In the genomic region with DNA sequence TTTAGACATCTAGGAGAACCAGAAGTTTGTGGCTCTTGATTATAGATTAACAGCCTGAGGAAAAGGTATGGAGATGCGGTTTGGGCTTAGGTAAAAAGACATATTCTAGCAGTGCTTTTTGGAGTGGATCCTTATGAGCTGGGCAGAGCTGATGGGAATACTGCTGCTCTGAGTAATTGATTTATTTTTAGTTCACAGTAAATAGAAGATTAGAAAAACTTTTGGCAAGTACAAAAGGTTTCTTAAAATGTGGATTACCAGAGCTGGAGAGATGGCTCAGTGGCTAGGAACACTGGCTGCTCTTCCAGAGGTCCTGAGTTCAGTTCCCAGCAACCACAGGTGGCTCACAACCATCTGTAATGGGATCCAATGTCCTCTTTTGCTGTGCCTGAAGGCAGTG, we compare ENCODE assay signal across 28 mouse cellular contexts. TPM values are rescaled to one million over a fixed set of nuclear protein-coding genes. Genes with fewer than 3 reads are reported as not detected.
DNase-seq lines count a peak whose midpoint lies in the region; ATAC-seq and TF ChIP-seq lines count a peak whose summit lies in the region.
"Had no signal": no experiment of that assay in that cellular context is flagged by ENCODE, and none has a peak within 500 bp of the region (broad histone marks: within the 10 kb centered on the region; RNA-seq: fewer than 3 reads in every experiment).

No protein-coding gene starts in this region.

- H3K36me3 ChIP-seq in heart, embryonic 13.5 days: peaks cover 25% of the 10 kb centered on the region
- peaks cover 12% of the 10 kb centered on the region for H3K36me3 ChIP-seq in heart, embryonic 12.5 days
- H3K36me3 ChIP-seq in liver, postnatal 0 days (replicated peaks; ENCODE audit: insufficient read depth, low read length): no peaks in the 10 kb centered on the region; the same call in 1 of the 2 replicates
- no peaks in the 10 kb centered on the region; the same call in 1 of the 2 replicates for H3K36me3 ChIP-seq in macrophage (ENCODE audit: inconsistent target)
- H3K36me3 ChIP-seq: forebrain, embryonic 15.5 days; hindbrain, embryonic 15.5 days; kidney, embryonic 15.5 days; liver, embryonic 15.5 days; stomach, embryonic 15.5 days had no signal

- DNase-seq in gastrocnemius, adult 2 months: no peak
- no peak for DNase-seq in gastrocnemius, postnatal 4 days (ENCODE audit: low spot score in 2 of 2)
- DNase-seq in liver, postnatal 0 days: no peak
- no peak for DNase-seq in liver
- DNase-seq in kidney, adult 11 months: no peak
- DNase-seq: adrenal gland, postnatal 14 days; cerebellum, adult 18-20 months; cerebellum, postnatal 10 days; gastrocnemius, postnatal 10 days; kidney, adult 18-20 months; kidney, postnatal 25 days; midbrain, embryonic 14.5 days; retina, postnatal 1 day; right cerebral cortex, postnatal 25 days had no signal

- no peak overlapping the region for H3K4me3 ChIP-seq in gastrocnemius, adult 2 months
- no peak overlapping the region for H3K4me3 ChIP-seq in heart, embryonic 13.5 days
- no peak overlapping the region for H3K4me3 ChIP-seq in heart, embryonic 12.5 days
- H3K4me3 ChIP-seq in liver, postnatal 0 days (ENCODE audit: low read depth, low read length): no peak overlapping the region
- no peak overlapping the region for H3K4me3 ChIP-seq in macrophage (ENCODE audit: inconsistent target)
- H3K4me3 ChIP-seq: embryonic facial prominence, embryonic 13.5 days; forebrain, embryonic 10.5 days; forebrain, embryonic 15.5 days; hindbrain, embryonic 10.5 days; hindbrain, embryonic 15.5 days; kidney, embryonic 15.5 days; limb, embryonic 13.5 days; liver, embryonic 15.5 days; stomach, embryonic 15.5 days had no signal

- peaks cover 53% of the 10 kb centered on the region for H3K4me1 ChIP-seq in heart, embryonic 13.5 days
- peaks cover 40% of the 10 kb centered on the region for H3K4me1 ChIP-seq in heart, embryonic 12.5 days (replicated peaks)
- peaks cover 26% of the 10 kb centered on the region for H3K4me1 ChIP-seq in liver, postnatal 0 days (ENCODE audit: insufficient read depth)
- H3K4me1 ChIP-seq: forebrain, embryonic 15.5 days; hindbrain, embryonic 10.5 days; hindbrain, embryonic 15.5 days had no signal

- intact Hi-C loops in gastrocnemius, adult 2 months (cut with DNase I): no loop called here

- H3K4me2 ChIP-seq in heart, embryonic 13.5 days: no peak overlapping the region
- H3K4me2 ChIP-seq in heart, embryonic 12.5 days: no peak overlapping the region
- H3K4me2 ChIP-seq in liver, postnatal 0 days (ENCODE audit: low read depth, low read length): no peak overlapping the region
- H3K4me2 ChIP-seq: embryonic facial prominence, embryonic 13.5 days; forebrain, embryonic 15.5 days; hindbrain, embryonic 15.5 days; kidney, embryonic 15.5 days; limb, embryonic 13.5 days; liver, embryonic 15.5 days; stomach, embryonic 15.5 days had no signal

- TF ChIP-seq EP300 in liver, postnatal 0 days (IDR thresholded peaks at IDR 0.05; ENCODE audit: low read depth): no peak

- no peaks in the 10 kb centered on the region for H3K27me3 ChIP-seq in heart, embryonic 13.5 days (replicated peaks)
- H3K27me3 ChIP-seq in heart, embryonic 12.5 days (replicated peaks): no peaks in the 10 kb centered on the region
- H3K27me3 ChIP-seq in liver, postnatal 0 days (ENCODE audit: insufficient read depth, low read length): no peaks in the 10 kb centered on the region
- H3K27me3 ChIP-seq: embryonic facial prominence, embryonic 13.5 days; forebrain, embryonic 15.5 days; hindbrain, embryonic 15.5 days; kidney, embryonic 15.5 days; limb, embryonic 13.5 days; liver, embryonic 15.5 days; stomach, embryonic 15.5 days had no signal

- peaks cover 82% of the 10 kb centered on the region for H3K79me2 ChIP-seq in macrophage (ENCODE audit: inconsistent target)

- H3K9ac ChIP-seq in heart, embryonic 13.5 days: no peak overlapping the region
- H3K9ac ChIP-seq in heart, embryonic 12.5 days: no peak overlapping the region
- H3K9ac ChIP-seq in liver, postnatal 0 days (replicated peaks): no peak overlapping the region
- H3K9ac ChIP-seq: embryonic facial prominence, embryonic 13.5 days; forebrain, embryonic 15.5 days; hindbrain, embryonic 15.5 days; kidney, embryonic 15.5 days; limb, embryonic 13.5 days; liver, embryonic 15.5 days; stomach, embryonic 15.5 days had no signal

- H3K9me3 ChIP-seq in heart, embryonic 13.5 days: no peaks in the 10 kb centered on the region
- H3K9me3 ChIP-seq in heart, embryonic 12.5 days (replicated peaks): no peaks in the 10 kb centered on the region
- H3K9me3 ChIP-seq in liver, postnatal 0 days (ENCODE audit: low read length): no peaks in the 10 kb centered on the region
- H3K9me3 ChIP-seq: embryonic facial prominence, embryonic 13.5 days; forebrain, embryonic 10.5 days; forebrain, embryonic 15.5 days; G1E; hindbrain, embryonic 10.5 days; hindbrain, embryonic 15.5 days; kidney, embryonic 15.5 days; limb, embryonic 13.5 days; liver, embryonic 15.5 days; stomach, embryonic 15.5 days had no signal

- no peak for ATAC-seq in heart, embryonic 13.5 days (ENCODE audit: extremely low read depth, insufficient number of reproducible peaks, low FRiP score, low TSS enrichment)
- ATAC-seq in heart, embryonic 12.5 days (ENCODE audit: insufficient number of reproducible peaks, low FRiP score): no peak
- no peak for ATAC-seq in liver, postnatal 0 days
- ATAC-seq: forebrain, embryonic 15.5 days; inflammation-experienced regulatory T-cells, adult 6 months had no signal

- H3K27ac ChIP-seq in gastrocnemius, adult 2 months: peak overlapping the region; percentile 77
- peak overlapping the region; percentile 60 for H3K27ac ChIP-seq in heart, embryonic 13.5 days (replicated peaks)
- no peak overlapping the region for H3K27ac ChIP-seq in heart, embryonic 12.5 days (ENCODE audit: poor library complexity, severe bottlenecking)
- H3K27ac ChIP-seq in liver, postnatal 0 days (ENCODE audit: low read depth): peak overlapping the region; percentile 53; the same call in 1 of the 2 replicates
- peak overlapping the region; percentile 55; the same call in 1 of the 2 replicates for H3K27ac ChIP-seq in macrophage
- H3K27ac ChIP-seq: embryonic facial prominence, embryonic 13.5 days; forebrain, embryonic 10.5 days; forebrain, embryonic 15.5 days; hindbrain, embryonic 10.5 days; hindbrain, embryonic 15.5 days; kidney, embryonic 15.5 days; limb, embryonic 13.5 days; liver, embryonic 15.5 days; stomach, embryonic 15.5 days had no signal

- no peak for TF ChIP-seq CTCF in gastrocnemius, adult 2 months (IDR thresholded peaks at IDR 0.05)
- no peak for TF ChIP-seq CTCF in liver, postnatal 0 days (IDR thresholded peaks at IDR 0.05; ENCODE audit: low read depth)

- WGBS in heart, embryonic 13.5 days: 73% methylated on average over 1 of the region's 1 CpGs
- 93% methylated on average over 1 of the region's 1 CpGs for WGBS in heart, embryonic 12.5 days
- WGBS in liver, postnatal 0 days (ENCODE audit: insufficient replicate concordance): 76% methylated on average over 1 of the region's 1 CpGs
- WGBS in macrophage (ENCODE audit: missing documents): 100% methylated on average over 1 of the region's 1 CpGs

RNA-seq across cellular contexts. Expression of a gene that starts 27.3 kb away (rescaled TPM):
- 10 to 100 TPM; 72.6 to 74.8 TPM for total RNA-seq in gastrocnemius, adult 2 months (2021)
- total RNA-seq in gastrocnemius, postnatal 4 days (2021): 10 to 100 TPM; 77.3 to 93.3 TPM
- polyA plus RNA-seq in heart, embryonic 13.5 days (2015; fragmentation: Nextera tagmentation; extraction: Ambion mirVana): 53.0 and 56.4 TPM in 2 replicates
- 65.8 and 70.4 TPM in 2 replicates for polyA plus RNA-seq in heart, embryonic 12.5 days (2016; fragmentation: Nextera tagmentation; extraction: Ambion mirVana)
- 18.4 and 18.5 TPM in 2 replicates for polyA plus RNA-seq in liver, postnatal 0 days (2015; fragmentation: Nextera tagmentation; extraction: Ambion mirVana)
- total RNA-seq in macrophage (2018; cell fraction: chromatin; rRNA removed): 1,000 to 10,000 TPM in 3 of 26 experiments, 100 to 1,000 TPM in 23; 125 to 1,240 (median 267) TPM
- 10 to 100 TPM; 33.5 to 87.4 (median 42.4) TPM for total RNA-seq in macrophage (2018; cell fraction: cytosol; rRNA removed)
- total RNA-seq in macrophage (2018; cell fraction: nucleus; rRNA removed): 100 to 1,000 TPM in 19 of 26 experiments, 10 to 100 TPM in 7; 62.8 to 669 (median 140) TPM
- polyA plus RNA-seq in macrophage (2018): 36.3 to 65.4 TPM (median 49.8 TPM) in 3 replicates
